Mouse (Mus musculus): Measurements from ENCODE around the gene Sf3b2.
"Not testable (repeated sequence)": the region's sequence is repeated elsewhere in the genome, so short reads cannot be mapped to it uniquely, and the experiment has no call there.

Sf3b2 gene

DNA sequence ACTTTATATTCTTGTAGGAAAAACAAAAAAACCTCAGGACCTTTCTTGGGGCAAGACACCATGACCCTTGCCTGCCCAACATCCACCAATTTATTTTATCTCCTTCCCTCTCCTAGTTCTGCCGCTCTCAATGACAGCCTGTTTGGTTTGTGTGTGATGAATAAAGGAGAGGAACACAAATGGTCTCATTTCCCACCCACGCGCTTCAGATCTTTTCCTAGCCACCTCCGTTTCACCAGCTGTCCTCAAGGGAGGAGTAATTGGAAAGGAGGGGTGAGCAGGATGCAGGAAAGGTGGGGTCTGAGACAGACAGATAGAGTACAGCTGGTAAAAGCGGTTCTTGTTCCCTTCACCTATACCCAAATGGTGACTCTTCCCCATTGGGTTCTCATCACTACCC, 1.4 kb upstream of the Sf3b2 start:
- POLR2A ChIA-PET = interaction anchor here (0.6 to 6.3 kb wide), 13 partner anchors 7 to 1002 kb away, joined by 3 to 55 read pairs (median 9); partner anchors contain the start of genes Sart1 (in 2 of the 4), Ccdc85b (in 1 of the 4), Mus81 (in 1 of the 4) and Pacs1 (in 1 of the 4)
- CTCF ChIA-PET = interaction anchor here in 2 of 4 experiments (0.5 to 2.4 kb wide), 3 partner anchors 10 to 990 kb away, joined by 3 to 14 read pairs (median 9); partner anchors contain the start of gene Grk2 (in 1 of the 2)

DNA sequence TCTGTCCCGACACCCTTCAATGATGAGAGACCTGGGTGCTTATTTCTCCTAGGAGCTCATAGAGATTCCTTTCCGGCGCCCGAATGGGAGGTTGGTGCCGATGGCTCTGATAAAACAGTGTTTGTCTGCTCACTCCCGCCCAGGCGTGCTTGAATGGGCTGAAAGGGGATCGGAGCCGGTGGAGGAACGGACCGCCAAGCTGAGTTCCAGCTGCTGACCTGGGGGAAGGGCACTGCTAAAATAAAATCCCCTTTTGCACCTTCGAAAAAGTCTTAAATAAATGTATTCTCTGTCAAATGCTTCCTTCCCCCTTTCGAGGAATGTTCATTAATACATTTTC, 451 bp upstream of the Sf3b2 start:
- ChIA-PET POLR2A (interaction anchor here (0.5 to 6.3 kb wide), 78 partner anchors 10 to 1198 kb away, joined by 3 to 55 read pairs (median 4); partner anchors contain the start of genes Eif1ad (in 3 of the 4), Pacs1 (in 3 of the 4), Sart1 (in 3 of the 4) and Banf1 (in 2 of the 4)), CTCF (interaction anchor here (0.6 to 2.4 kb wide), 33 partner anchors 8 to 1064 kb away, joined by 3 to 14 read pairs (median 4); partner anchors contain the start of genes Banf1 (in 1 of the 4), Catsper1 (in 1 of the 4), Cst6 (in 1 of the 4) and Eif1ad (in 1 of the 4))

DNA sequence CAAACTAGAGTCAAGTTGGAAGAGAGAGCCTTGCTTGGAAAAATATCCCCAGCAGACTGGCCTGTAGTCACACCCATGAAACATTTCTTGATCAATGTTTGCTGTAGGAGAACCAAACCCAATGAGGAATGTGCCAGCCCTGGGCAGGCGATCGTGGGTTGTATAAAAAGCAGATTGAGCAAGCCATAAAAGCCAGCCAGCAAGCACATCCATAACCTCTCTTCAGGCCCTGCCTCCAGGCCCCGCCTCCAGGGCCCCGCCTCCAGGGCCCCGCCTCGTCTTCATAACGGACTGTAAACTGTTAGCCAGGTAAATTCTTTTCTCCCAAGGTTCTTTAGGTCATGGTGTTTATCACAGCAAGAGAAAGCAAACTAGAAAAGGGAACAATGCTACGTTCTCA, 16.9 kb downstream of the Sf3b2 start:
- POLR2A ChIA-PET = interaction anchor here in 2 of 4 experiments (0.8 to 2.1 kb wide), 4 partner anchors 9 to 289 kb away, joined by 3 to 7 read pairs (median 4); partner anchors contain the start of gene Sf3b2 (in 1 of the 2)
- CTCF ChIA-PET = no interaction called here

DNA sequence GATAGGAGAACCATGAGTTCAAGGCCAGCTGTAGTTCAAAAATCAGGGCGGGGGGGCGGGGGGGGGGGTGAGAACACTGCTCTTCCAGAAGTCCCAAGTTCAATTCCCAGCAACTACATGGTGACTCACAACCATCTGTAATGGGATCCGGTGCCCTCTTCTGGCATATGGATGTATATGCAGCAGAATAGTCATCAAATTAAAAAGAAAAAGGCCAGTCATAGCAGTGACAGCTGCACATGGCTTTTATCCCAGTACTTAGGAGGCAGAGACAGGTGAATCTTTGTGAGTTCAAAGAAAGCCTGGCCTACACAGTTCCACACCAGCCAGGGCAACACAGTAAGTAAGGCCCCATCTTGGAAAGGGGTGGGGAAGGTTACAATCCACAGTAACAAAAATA, 18.1 kb downstream of the Sf3b2 start:
- ChIA-PET POLR2A (interaction anchor here in 3 of 4 experiments (0.6 to 6.1 kb wide), 7 partner anchors 11 to 914 kb away, joined by 3 to 36 read pairs (median 3); partner anchors contain the start of gene Sf3b2 (in 1 of the 3)), CTCF (interaction anchor here in 2 of 4 experiments (0.9 to 1.2 kb wide), 3 partner anchors 18 to 72 kb away, joined by 4 to 6 read pairs (median 5); partner anchors contain the start of genes Cst6 (in 1 of the 2) and Sf3b2 (in 1 of the 2))

DNA sequence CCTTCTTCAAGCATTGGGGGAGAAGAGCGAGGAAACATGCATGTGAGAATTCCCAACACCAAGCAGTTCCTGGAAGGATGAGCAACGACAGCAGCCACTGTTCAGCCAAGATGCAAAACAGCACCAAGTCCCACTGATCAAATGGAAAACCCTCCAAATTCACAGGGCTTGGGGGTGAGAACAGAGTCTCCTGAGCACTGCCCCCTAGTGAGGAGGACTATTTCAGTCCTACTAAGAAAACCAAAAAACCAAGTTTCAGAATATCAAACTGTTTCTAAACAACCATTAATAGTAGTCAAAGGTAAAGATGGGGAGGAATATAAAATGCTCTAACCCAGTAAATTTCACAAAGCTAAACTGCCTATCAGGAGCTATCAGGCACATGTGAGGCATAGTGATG, 18.7 kb downstream of the Sf3b2 start:
- POLR2A ChIA-PET = interaction anchor here in 2 of 4 experiments (0.6 to 6.1 kb wide), 9 partner anchors 8 to 485 kb away, joined by 3 to 36 read pairs (median 3); partner anchors contain the start of gene Sf3b2 (in 2 of the 2)
- CTCF ChIA-PET = interaction anchor here in 3 of 4 experiments (0.5 to 1.2 kb wide), 8 partner anchors 19 to 170 kb away, joined by 3 to 6 read pairs (median 4); partner anchors contain the start of genes Cst6 (in 1 of the 3), Rab1b (in 1 of the 3) and Sf3b2 (in 1 of the 3)

DNA sequence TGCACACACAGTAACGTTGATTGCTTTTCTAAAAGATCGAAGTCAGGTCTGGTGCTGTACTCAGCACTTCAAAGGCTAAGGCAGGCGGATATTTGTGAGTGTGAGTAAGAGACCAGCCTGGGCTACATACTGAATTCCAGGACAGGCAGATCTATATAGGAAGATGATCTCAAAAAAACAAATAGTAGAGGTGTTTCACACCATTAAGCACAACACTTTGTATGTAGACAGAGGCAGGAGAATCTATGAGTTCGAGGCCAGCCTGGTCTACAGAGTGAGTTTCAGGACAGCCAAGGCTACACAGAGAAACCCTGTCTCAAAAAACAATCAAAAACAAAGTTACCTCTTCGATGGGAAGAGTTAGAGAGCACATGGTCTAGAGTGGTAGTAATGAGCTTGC, 19.5 kb downstream of the Sf3b2 start:
- CTCF ChIA-PET = interaction anchor here in 2 of 4 experiments (0.5 to 1.1 kb wide), 4 partner anchors 27 to 169 kb away, joined by 3 to 4 read pairs (median 3); partner anchors contain the start of gene Rab1b (in 1 of the 2)
- POLR2A ChIA-PET = interaction anchor here in 2 of 4 experiments (0.7 to 6.1 kb wide), 7 partner anchors 8 to 215 kb away, joined by 3 to 36 read pairs (median 3); partner anchors contain the start of gene Sf3b2 (in 2 of the 2)

DNA sequence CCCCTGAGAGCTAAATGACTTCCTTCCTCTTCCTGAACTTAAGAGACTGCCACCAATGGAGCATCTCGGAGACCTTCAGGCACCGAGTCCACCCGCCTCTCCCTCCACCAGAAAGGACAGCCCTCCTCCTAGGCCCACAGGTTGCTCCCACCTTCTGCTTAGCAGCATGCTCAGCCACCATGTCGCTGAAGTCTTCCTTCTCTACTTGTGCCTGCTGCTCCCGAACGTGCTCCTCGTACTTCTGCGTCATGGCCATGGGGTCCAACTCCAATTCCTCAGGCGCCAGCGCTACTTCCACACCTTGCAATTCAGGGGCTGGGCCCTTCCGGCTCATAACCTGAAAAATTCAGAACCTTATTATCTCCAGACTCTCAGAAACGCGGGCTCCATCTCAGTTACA, 20.6 kb downstream of the Sf3b2 start:
- ChIA-PET CTCF (interaction anchor here in 3 of 4 experiments (0.6 to 0.7 kb wide), 3 partner anchors 24 to 49 kb away, joined by 3 to 6 read pairs (median 4); partner anchors contain the start of gene Gal3st3 (in 1 of the 3)), POLR2A (interaction anchor here in 2 of 4 experiments (0.6 to 6.1 kb wide), 11 partner anchors 8 to 215 kb away, joined by 3 to 36 read pairs (median 4); partner anchors contain the start of genes Cfl1 (in 1 of the 2), Drap1 (in 1 of the 2) and Sf3b2 (in 1 of the 2))

DNA sequence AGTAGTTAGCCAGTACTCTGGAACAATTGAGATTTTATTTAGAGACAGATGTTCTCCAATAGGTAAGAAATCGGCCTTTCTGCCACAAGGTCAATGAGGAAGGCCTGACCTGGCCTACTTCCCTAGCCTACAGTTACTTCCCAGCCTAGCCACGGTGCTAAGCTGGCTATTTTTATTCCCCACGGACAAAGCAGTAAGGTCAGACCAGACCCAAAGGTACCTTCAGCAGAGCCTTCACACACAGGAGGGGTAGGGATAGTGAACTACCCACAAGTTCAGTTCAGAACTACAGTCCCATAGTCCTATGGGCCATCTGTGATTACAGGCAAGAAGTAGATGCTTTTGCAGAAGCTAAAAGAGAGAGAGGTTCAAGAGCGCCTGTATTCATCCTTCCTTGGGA, 21.3 kb downstream of the Sf3b2 start:
- POLR2A ChIA-PET = interaction anchor here (0.6 to 6.1 kb wide), 23 partner anchors 8 to 419 kb away, joined by 3 to 36 read pairs (median 3); partner anchors contain the start of genes Sf3b2 (in 4 of the 4), Cfl1 (in 1 of the 4), Drap1 (in 1 of the 4) and Gal3st3 (in 1 of the 4)
- CTCF ChIA-PET = interaction anchor here in 3 of 4 experiments (0.6 to 1.1 kb wide), 3 partner anchors 21 to 35 kb away, joined by 3 read pairs; partner anchors contain the start of gene Sf3b2 (in 2 of the 3)

DNA sequence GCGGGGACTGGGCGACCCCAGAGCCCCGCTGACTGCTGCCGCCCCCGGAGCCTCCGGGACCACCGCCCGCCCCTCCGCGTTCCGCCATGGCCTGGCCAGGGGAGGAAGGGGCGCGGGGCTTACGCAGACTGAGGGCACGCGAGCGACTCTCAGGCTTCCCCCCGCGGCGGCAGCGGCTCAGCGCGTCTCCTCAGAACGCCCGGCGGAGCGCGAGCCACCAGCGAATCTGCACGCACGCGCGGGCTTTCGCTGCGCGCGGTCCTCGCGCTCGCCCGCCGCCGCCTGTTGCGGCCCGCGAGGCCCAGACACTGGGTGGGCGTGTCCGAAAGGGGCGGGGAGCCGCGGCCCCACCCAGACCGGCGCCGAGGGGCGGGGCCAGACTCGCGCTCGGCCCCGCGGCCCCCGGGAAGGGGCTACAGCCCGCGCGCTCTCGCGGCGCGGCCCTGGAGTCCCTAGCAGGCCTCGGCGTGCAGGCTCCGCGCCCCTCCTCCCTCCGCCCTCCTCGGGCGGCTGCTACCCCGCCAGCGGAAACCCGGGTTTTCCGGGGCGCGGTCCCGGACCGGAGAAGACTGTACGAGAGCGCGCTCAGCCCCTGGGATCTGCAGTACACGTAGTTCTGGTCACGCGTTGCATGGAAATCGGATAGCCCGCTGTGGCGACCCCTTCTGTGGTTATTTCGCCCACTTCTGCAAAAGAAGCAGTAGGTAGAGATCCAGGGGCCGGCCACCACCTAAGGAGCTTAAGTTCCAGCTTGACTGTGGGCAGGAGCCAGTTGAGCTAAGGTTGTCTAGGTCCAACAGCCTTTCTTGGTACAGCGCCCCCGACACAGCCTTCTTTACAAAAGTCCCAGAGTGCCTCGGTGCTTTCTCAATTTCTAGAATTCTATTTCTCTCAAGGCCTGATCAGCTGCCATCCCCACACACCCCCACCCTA, 22.2 kb downstream of the Sf3b2 start, which contains the start of gene Pacs1:
Pacs1 (minus strand) TSS at position 319 of the 933 bp plus-strand sequence.
- CTCF ChIA-PET = interaction anchor here in 3 of 4 experiments (0.6 to 1.1 kb wide), 6 partner anchors 22 to 270 kb away, joined by 3 read pairs; partner anchors contain the start of gene Sf3b2 (in 2 of the 3)
- POLR2A ChIA-PET = interaction anchor here (0.6 to 6.1 kb wide), 33 partner anchors 9 to 573 kb away, joined by 3 to 36 read pairs (median 3); partner anchors contain the start of genes Sf3b2 (in 4 of the 4), Drap1 (in 2 of the 4), AI837181 (in 1 of the 4) and Banf1 (in 1 of the 4)

DNA sequence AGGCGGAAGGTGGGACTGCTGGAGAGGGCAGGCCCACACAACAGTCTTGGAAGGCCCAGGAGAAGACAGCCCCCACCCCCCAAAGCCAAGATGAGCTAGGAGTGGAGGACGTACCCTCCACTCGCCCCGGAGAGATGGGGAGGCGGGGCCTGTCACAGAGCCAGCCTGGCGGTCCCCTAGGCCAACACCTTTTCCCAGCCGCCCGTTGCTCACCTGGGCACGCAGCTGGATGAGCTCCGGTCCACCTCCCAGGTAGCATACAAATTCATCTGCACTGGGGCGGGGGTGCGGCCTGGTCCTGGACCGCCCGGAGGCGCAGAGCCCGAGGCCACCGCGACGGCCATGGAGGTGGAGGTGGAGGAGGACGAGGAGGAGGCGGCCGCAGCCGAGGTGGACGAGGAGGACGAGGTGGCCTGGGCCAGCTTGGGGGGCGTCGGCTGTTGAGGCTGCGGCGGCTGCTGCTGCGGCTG, 22.9 kb downstream of the Sf3b2 start:
- ChIA-PET POLR2A (interaction anchor here in 3 of 4 experiments (0.6 to 6.1 kb wide), 14 partner anchors 12 to 219 kb away, joined by 3 to 36 read pairs (median 4); partner anchors contain the start of genes Drap1 (in 2 of the 3), Sf3b2 (in 2 of the 3), AI837181 (in 1 of the 3) and Banf1 (in 1 of the 3)), CTCF (interaction anchor here in 1 of 4 experiments (0.6 to 1.1 kb wide), 3 partner anchors 23 to 268 kb away, joined by 3 read pairs; partner anchors contain the start of gene Sf3b2)

DNA sequence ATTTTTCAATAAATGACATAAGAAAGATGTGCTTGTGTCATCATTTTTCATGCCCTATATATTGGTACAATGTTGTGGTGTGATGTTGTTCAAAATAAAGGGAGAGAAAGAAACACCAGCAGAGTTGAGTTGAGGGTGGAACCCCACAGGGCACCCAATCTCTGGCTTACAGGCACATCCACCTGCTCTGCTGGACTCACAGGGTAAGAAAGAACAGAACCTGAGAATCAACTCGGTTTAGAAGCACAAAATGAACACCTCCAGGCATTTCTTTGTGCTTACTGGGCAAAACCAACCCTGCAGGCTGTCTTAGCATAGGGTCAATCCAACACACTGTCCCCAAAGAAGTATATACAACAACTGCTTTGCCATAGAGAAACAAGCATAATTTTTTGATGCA, 23.8 kb downstream of the Sf3b2 start:
- ChIA-PET POLR2A (interaction anchor here in 2 of 4 experiments (0.6 to 6.1 kb wide), 6 partner anchors 23 to 199 kb away, joined by 3 to 36 read pairs (median 5); partner anchors contain the start of genes Sf3b2 (in 2 of the 2), Banf1 (in 1 of the 2), Eif1ad (in 1 of the 2) and Sart1 (in 1 of the 2)), CTCF (no interaction called here)

DNA sequence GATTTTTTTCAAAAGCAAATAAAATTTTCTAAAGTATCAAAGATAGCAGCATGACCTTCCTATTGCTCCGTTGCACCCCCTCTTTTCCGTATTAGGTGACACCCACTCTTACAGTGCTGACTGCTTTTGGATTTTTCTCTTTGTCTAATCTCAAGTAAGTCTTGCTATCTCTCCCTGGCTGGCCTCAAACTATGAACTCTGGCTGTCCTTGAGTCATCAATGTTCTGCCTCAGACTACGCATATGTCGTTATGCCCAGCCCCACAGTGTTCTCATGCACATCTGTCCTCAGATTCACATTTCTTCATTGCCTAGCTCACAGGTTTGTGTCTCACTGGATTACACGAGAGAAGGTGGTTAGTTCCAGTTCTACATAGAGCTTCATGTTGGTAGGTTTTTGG, 25.9 kb downstream of the Sf3b2 start:
- CTCF ChIA-PET = interaction anchor here in 2 of 4 experiments (0.6 to 1.6 kb wide), 2 partner anchors 33 to 112 kb away, joined by 3 to 4 read pairs; no protein-coding TSS in a partner anchor
- POLR2A ChIA-PET = interaction anchor here in 2 of 4 experiments (0.6 to 1.7 kb wide), 3 partner anchors 18 to 173 kb away, joined by 4 to 5 read pairs (median 5); partner anchors contain the start of gene Sf3b2 (in 1 of the 2)

DNA sequence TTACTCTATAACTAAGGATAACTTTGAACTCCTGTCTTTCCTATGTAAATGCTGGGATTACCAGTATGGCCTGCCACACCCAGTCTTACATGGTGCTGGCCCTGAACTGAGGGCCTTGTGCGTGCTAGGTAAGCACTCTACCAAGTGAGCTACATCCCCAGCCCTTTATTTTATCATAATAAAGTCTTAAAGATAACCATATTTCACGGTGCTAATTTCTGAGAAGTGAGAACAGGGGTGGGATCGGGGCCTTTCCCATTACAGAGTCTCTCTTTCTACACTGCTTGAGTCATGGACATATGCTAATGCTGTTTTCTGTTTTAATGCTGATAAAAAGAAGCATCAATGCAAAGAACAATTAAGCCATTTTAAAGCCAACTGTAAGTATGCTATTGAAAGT, 26.4 kb downstream of the Sf3b2 start:
- CTCF ChIA-PET = interaction anchor here in 2 of 4 experiments (0.6 to 1.6 kb wide), 2 partner anchors 34 to 112 kb away, joined by 3 to 4 read pairs; no protein-coding TSS in a partner anchor
- POLR2A ChIA-PET = interaction anchor here in 3 of 4 experiments (0.6 to 1.7 kb wide), 3 partner anchors 26 to 172 kb away, joined by 3 to 5 read pairs (median 4); partner anchors contain the start of gene Sf3b2 (in 2 of the 3)

DNA sequence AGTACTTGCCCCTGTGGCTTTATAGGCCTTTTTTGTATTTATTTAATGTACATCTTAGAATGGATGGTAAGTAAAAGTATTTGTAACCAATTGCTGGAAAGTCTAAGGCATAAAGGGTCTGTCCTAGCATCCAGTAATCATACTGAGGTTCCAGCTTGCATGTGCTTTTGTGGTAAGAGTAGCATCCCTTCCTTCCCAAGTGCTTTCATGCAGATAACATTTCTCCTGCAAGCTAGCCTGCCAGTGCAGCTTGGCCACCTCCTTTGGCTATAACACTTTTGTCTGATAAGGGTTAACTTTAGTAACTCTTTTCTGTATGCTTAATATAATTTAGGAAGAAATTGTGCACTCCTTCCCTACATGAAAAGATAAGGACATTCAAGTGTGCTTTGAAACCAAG, 27.2 kb downstream of the Sf3b2 start:
- ChIA-PET CTCF (no interaction called here), POLR2A (interaction anchor here in 2 of 4 experiments (0.6 to 1.7 kb wide), 5 partner anchors 19 to 993 kb away, joined by 3 to 6 read pairs (median 3); partner anchors contain the start of gene Sf3b2 (in 2 of the 2))

DNA sequence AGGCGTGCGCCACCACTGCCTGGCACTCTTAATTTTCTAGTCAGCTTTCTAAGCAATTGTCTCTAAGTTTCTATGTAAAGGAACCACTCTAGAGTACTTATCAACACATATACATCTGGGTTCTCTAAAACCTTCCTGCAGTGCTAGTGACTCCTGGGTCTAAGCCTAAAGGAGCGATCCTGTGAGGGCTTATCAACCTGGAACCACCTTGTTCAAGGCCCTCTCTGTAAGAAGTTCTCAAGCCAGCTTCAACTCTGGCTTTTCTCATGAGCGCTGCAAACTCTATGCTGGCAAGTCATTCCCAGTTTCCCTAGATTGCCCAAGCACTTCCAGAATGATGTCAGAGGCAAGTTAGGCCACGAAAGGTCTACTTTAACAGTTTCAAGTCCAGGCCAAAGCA, 28.2 kb downstream of the Sf3b2 start:
- CTCF ChIA-PET = no interaction called here
- POLR2A ChIA-PET = interaction anchor here in 2 of 4 experiments (1.2 to 1.3 kb wide), 3 partner anchors 20 to 157 kb away, joined by 3 to 5 read pairs (median 3); partner anchors contain the start of genes AI837181 (in 1 of the 2) and Drap1 (in 1 of the 2)

DNA sequence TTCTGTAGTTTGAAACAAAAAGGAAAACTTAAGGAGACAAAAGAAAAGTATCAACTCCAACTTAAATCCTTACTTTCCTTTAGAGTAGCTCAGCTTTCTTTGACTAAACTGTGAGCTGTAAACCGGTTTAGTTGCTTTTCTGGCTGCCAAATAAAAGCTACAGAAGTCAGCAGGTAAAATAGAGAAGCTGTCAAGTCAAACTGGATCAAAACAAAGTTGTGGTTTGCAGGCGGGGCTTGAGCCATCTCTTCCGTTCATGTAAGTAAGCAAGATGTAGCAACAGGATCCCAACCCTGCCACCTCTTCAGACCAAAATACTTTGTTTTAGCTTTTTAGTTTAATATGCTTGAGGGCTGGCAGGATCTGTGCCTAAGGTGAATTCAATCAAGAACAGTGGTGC, 38.1 kb downstream of the Sf3b2 start:
- CTCF ChIA-PET = no interaction called here
- POLR2A ChIA-PET = no interaction called here

DNA sequence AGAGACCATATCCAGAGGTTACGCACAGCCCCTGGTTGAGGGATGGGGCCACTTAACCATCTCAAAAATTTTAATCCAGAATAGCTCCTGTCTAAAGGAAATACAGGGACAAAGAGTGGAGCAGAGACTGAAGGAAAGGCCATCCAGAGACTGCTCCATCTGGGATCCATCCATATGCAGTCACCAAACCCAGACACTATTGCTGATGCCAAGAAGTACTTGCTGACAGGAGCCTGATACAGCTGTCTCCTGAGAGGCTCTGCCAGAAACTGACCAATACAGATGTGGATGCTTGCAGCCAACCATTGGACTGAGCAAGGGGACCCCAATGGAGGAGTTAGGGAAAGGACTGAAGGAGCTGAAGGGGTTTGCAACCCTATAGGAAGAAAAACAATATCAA, 58.3 kb downstream of the Sf3b2 start:
- CTCF ChIA-PET = not testable (repeated sequence)

More for the DNA sequence above, 58.3 kb downstream of the Sf3b2 start:
- POLR2A ChIA-PET = not testable (repeated sequence)
